Mouse (Mus musculus) thymus, adult 2 months (tissue): Measurements from ENCODE around the gene Adap1. TPM values are rescaled to one million over a fixed set of nuclear protein-coding genes. Genes with fewer than 3 reads are reported as not detected.

Experiments used
- DNase-seq: peaks from one replicate; pipeline ENCODE4 v3.0.0; 2021
- H3K27ac ChIP-seq: fragments of 200-500 bp; 2 replicates; pipeline ENCODE4 v1.5.1; 2012; ENCODE audit warnings: low read length, control low read depth; ENCODE audit not compliant: control insufficient read depth, insufficient read depth
- H3K27me3 ChIP-seq: fragments of 200-500 bp; 2 replicates; pipeline ENCODE4 v1.6.1; 2012; ENCODE audit warnings: mild to moderate bottlenecking, low read length, moderate library complexity, mixed read lengths; ENCODE audit not compliant: control insufficient read depth, insufficient read depth
- H3K36me3 ChIP-seq: fragments of 200-500 bp; 2 replicates; pipeline ENCODE4 v1.6.1; 2012; ENCODE audit warnings: mild to moderate bottlenecking, low read length, moderate library complexity; ENCODE audit not compliant: control insufficient read depth, insufficient read depth
- H3K4me1 ChIP-seq: fragments of 200-500 bp; replicated peaks from 2 replicates; pipeline ENCODE4 v1.6.1; 2012; ENCODE audit warnings: low read length; ENCODE audit not compliant: control insufficient read depth, insufficient read depth
- H3K4me3 ChIP-seq: fragments of 200-500 bp; 2 replicates; pipeline ENCODE4 v1.5.1; 2012; ENCODE audit warnings: mild to moderate bottlenecking, low read length, control low read depth, moderate library complexity; ENCODE audit not compliant: control insufficient read depth, insufficient read depth
- CTCF ChIP-seq: fragments of 200-500 bp; IDR thresholded peaks from 2 replicates; pipeline ENCODE4 v1.5.1; 2012; ENCODE audit warnings: mild to moderate bottlenecking, control low read depth, low read length, moderate library complexity, borderline replicate concordance; ENCODE audit not compliant: control insufficient read depth, poor library complexity, insufficient read depth; ENCODE audit errors: extremely low read depth
- POLR2A ChIP-seq: fragments of 200-500 bp; IDR thresholded peaks from 2 replicates; pipeline ENCODE4 v1.6.1; 2012; ENCODE audit warnings: mild to moderate bottlenecking, low read length, control low read depth, moderate library complexity; ENCODE audit not compliant: control insufficient read depth, poor library complexity, insufficient read depth; ENCODE audit errors: extremely low read depth
- WGBS: fragments of 180-500 bp; shearing (Covaris S2); methylation state at CpG from one replicate; pipeline ENCODE4 v1.1.7; 2018; 5-methylcytosine and 5-hydroxymethylcytosine counted together
- polyA plus RNA-seq: library from polyadenylated mRNA; depleted of rRNA; stranded (reverse); fragments of >200 nt; gene quantifications from 2 replicates; pipeline ENCODE4 v1.2.3, GENCODE M21; 2012

Adap1 gene
- polyA plus RNA-seq, 1 experiment = 15.5 TPM

DNA sequence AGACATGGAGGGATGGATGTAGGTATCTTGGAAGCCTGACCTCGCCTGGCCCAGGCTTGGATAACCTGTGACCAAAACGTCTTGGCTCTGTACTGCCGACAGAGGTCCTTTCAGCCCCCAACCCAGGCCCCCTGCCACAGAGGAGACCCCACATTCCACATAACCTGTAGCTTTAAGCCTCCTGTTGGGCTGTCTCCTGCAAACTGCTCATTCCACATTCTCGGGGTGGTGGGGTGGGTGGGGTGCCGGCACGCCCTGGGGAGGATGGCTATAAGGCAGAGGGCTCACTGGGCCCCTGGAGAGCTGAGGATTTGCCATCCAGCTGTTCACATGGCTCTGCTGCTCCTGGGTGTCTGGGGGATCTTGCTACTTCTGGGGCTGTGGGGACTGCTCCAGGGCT lies 26.9 kb upstream of the Adap1 start, which contains the start of gene Cyp2w1:
TSS of gene Cyp2w1 (plus strand) at position 301 of the 400 bp plus-strand sequence.
- Histone ChIP-seq H3K4me3 (no peak within 1 kb of the TSS), H3K4me1 (no peaks in the 10 kb centered on the region), H3K27ac (no peak within 1 kb of the TSS), H3K27me3 (no peaks in the 10 kb centered on the region), H3K36me3 (no peaks in the 10 kb centered on the region)
- WGBS = 91% methylated on average over 6 of the region's 6 CpGs
- no peak for DNase-seq
- TF ChIP-seq CTCF (no peak), POLR2A (no peak)

DNA sequence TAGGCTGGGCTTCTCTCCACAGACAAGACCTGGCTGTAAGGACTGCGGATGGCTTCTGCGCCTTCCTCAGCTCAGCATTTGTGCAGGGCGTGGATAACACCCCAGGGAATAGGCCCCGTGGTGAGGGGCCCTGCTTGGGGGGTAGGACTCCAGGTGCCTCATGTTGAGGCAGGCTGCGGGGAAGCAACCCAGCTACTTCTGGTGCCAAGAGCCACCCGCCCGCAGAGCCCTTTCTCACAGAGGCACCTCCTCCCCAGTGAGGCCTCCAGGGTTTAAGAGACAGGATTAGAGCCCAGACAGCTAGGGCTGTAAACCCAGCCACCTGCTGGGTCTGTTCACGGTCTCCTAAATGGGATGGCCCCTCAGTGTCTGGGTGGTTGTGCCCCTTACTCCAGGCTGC lies 26.2 kb upstream of the Adap1 start:
- Histone ChIP-seq H3K36me3 (no peaks in the 10 kb centered on the region), H3K27me3 (no peaks in the 10 kb centered on the region), H3K27ac (no peak overlapping the region), H3K4me3 (no peak overlapping the region), H3K4me1 (no peaks in the 10 kb centered on the region)
- 62% methylated on average over 8 of the region's 8 CpGs for WGBS
- DNase-seq = no peak
- TF ChIP-seq CTCF (no peak), POLR2A (no peak)

DNA sequence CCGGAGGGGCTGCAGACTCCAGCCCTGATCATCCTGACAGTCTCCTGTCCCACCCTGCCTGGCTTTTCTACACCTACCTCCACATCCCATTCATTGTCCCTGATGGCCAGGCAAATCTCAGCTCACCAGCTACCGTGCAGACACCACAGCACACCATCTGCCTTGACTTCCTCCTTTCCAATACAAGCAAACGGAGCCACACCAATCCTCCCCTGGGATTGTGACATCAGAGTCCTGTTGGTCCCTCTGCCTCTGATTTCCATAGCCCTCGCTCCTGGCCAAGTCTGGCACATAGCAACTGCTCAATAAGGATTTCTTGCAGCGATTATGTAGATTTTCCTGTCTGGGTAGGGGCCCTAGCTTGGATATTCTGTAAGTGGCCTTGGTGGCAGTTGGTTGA lies 25.7 kb upstream of the Adap1 start, which contains the start of gene Cox19:
TSS of gene Cox19 (minus strand) at position 285 of the 400 bp plus-strand sequence.
- Histone ChIP-seq H3K4me3 (no peak within 1 kb of the TSS), H3K27me3 (no peaks in the 10 kb centered on the region), H3K27ac (no peak within 1 kb of the TSS), H3K4me1 (no peaks in the 10 kb centered on the region), H3K36me3 (no peaks in the 10 kb centered on the region)
- TF ChIP-seq POLR2A (no peak), CTCF (no peak)
- 68% methylated on average over 5 of the region's 5 CpGs for WGBS
- no peak for DNase-seq

DNA sequence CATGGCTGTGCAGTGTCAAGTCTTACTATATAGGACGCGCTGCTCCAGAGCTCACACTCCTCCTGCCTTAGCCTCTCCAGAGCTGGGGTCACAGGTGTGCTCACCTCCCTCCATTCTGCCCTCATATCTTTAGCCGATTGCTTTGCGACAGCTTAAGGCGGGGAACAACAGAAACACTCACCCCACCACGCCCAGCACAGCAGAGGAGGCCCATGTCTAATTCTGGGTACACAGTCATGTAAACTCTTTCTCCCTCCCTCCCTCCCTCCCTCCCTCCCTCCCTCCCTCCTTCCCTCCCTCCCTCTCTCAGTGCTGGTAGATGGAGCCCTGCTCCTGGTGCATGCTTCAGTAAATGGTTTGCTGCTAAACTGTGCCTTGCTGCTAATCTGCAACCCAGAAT lies 24.3 kb upstream of the Adap1 start:
- TF ChIP-seq POLR2A (no peak), CTCF (no peak)
- DNase-seq = no peak

DNA sequence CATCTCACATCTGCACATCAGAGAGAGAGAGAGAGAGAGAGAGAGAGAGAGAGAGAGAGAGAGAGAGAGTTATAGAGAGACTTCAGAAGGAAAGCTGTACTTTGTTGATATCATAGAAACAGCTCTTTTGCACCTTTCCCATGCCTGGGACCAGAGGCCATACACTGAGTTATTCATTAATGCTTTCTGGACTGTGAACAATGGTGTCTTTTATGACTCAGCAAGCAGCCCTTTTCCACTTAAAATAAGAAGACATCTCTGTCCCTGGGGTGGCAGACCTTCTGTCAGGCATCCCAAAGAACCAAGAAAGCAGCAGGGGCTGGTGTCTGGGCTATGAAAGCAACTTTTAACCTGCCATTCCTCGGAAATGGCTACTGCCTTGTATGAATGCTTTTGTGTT lies 21.8 kb upstream of the Adap1 start:
- no peak overlapping the region for H3K27ac ChIP-seq
- no peak overlapping the region for H3K4me3 ChIP-seq
- 93% methylated on average over 1 of the region's 1 CpGs for WGBS
- H3K27me3 ChIP-seq = no peaks in the 10 kb centered on the region
- no peak for DNase-seq
- H3K36me3 ChIP-seq = peaks cover under 1% of the 10 kb centered on the region; the same call in 1 of the 2 replicates
- TF ChIP-seq POLR2A (no peak), CTCF (no peak)
- H3K4me1 ChIP-seq = peaks cover 14% of the 10 kb centered on the region

More for the DNA sequence above, 24.3 kb upstream of the Adap1 start:
- Histone ChIP-seq H3K4me3 (no peak overlapping the region), H3K27ac (no peak overlapping the region), H3K27me3 (no peaks in the 10 kb centered on the region), H3K4me1 (0 out of 2 replicates have a peak, but pooled peaks cover 3% of the 10 kb centered on the region), H3K36me3 (no peaks in the 10 kb centered on the region)
- WGBS = 87% methylated on average over 6 of the region's 6 CpGs

DNA sequence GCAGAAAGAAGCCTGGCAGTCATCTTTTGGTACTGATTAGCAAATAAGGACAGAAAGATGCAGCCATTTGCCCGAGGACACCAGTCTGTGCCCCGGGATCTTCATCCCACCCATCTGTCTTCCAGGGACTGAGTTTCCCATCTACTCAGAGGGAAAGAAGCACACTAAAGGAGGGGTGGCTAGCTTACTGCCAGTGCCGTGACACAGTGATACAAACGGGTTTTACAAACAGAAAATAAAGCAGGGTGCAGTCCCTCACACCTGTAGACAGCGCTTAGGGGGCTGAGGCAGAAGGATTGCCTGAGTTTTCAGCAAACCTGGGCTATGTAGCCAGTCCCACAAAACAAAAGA lies 19.9 kb upstream of the Adap1 start:
- no peak for TF ChIP-seq POLR2A
- TF ChIP-seq CTCF = no peak
- H3K4me3 ChIP-seq = no peak overlapping the region
- 15% methylated on average over 5 of the region's 5 CpGs for WGBS
- no peaks in the 10 kb centered on the region for H3K27me3 ChIP-seq
- no peak overlapping the region for H3K27ac ChIP-seq
- H3K36me3 ChIP-seq = peaks cover 10% of the 10 kb centered on the region
- H3K4me1 ChIP-seq = peaks cover 14% of the 10 kb centered on the region
- DNase-seq = no peak

DNA sequence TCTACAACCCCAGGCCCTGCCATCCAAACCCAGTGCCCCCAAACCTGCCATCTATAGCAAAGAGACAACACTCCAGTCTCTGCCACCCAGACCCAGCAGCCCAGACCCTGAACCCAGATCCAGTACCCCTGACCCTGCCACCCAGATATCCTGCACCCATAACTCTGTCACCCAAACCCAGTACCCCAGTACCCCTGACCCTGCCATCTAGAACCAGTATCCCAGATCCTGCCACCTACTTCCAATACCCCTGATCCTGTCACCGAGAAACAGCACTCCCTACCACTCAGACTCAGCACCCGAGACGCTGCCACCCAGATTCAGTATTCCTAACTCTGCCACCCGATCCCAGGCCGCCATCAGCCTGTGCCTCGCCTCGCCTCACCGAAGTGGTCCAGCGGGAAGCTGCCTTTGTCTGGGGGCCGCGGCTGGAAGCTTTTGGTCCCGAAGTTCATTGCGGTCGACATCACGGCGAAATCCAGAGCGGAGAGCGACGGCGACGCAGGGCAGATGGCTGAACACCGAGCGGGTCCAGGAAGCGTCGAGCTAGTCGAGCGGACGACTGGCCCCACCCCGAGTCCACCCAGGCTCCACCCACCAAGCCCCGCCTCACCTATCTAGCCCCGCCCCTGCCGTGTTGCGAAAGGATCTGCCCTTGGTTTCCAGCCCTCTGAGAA lies 19.4 kb upstream of the Adap1 start:
- Histone ChIP-seq H3K27me3 (no peaks in the 10 kb centered on the region), H3K27ac (no peak overlapping the region), H3K36me3 (peaks cover 10% of the 10 kb centered on the region), H3K4me1 (peaks cover 14% of the 10 kb centered on the region), H3K4me3 (peak overlapping the region; percentile 91)
- 0 out of 2 replicates have a peak, but pooled peaks have one; percentile 34 for TF ChIP-seq POLR2A
- TF ChIP-seq CTCF = 0 out of 2 replicates have a peak, but pooled peaks have one; percentile 30
- under 1% methylated on average over 33 of the region's 33 CpGs for WGBS
- DNase-seq = peak; percentile 92
